Mouse (Mus musculus) hindbrain, embryonic 11.5 days (tissue): ENCODE results near the gene St6gal1. TPM values are rescaled to one million over a fixed set of nuclear protein-coding genes. Genes with fewer than 3 reads are reported as not detected.

ENCODE experiments used
- ATAC-seq: fragments of 200-750 bp; cut with Nextera tagmentation; 2 replicates; pipeline ENCODE4 v1.8.0; 2017; ENCODE audit warnings: mild to moderate bottlenecking, moderate TSS enrichment, moderate library complexity; ENCODE audit not compliant: low FRiP score
- DNase-seq: peaks from one replicate; pipeline ENCODE4 v3.0.0-alpha.2; 2015; ENCODE audit warnings: low spot score
- H3K27ac ChIP-seq: fragments of 300-500 bp; sonication (generic); 2 replicates; pipeline ENCODE4 v1.5.1; 2014; ENCODE audit warnings: mild to moderate bottlenecking, low read depth, low read length
- H3K27me3 ChIP-seq: fragments of 300-500 bp; sonication (generic); 2 replicates; pipeline ENCODE4 v1.6.1; 2014; ENCODE audit warnings: mild to moderate bottlenecking, low read length, moderate library complexity, mixed read lengths; ENCODE audit not compliant: control insufficient read depth, insufficient read depth
- H3K36me3 ChIP-seq: fragments of 300-500 bp; sonication (generic); 2 replicates; pipeline ENCODE4 v1.6.1; 2014; ENCODE audit warnings: mild to moderate bottlenecking, low read length, moderate library complexity, mixed read lengths; ENCODE audit not compliant: control insufficient read depth, insufficient read depth
- H3K4me1 ChIP-seq: fragments of 300-500 bp; sonication (generic); replicated peaks from 2 replicates; pipeline ENCODE4 v1.6.1; 2014; ENCODE audit warnings: low read length, mixed read lengths; ENCODE audit not compliant: control insufficient read depth, insufficient read depth
- H3K4me2 ChIP-seq: fragments of 300-500 bp; sonication (generic); replicated peaks from 2 replicates; pipeline ENCODE4 v1.6.1; 2014; ENCODE audit warnings: mild to moderate bottlenecking, low read depth, low read length
- H3K4me3 ChIP-seq: fragments of 300-500 bp; sonication (generic); 2 replicates; pipeline ENCODE4 v1.5.1; 2014; ENCODE audit warnings: low read depth, low read length
- H3K9ac ChIP-seq: fragments of 300-500 bp; sonication (generic); 2 replicates; pipeline ENCODE4 v1.6.1; 2014; ENCODE audit warnings: low read depth, low read length
- H3K9me3 ChIP-seq: fragments of 300-500 bp; sonication (generic); 2 replicates; pipeline ENCODE4 v1.6.1; 2016; ENCODE audit warnings: low read length; ENCODE audit not compliant: control insufficient read depth
- WGBS: fragments of 180-500 bp; shearing (Covaris S2); extraction: QIAGEN DNeasy Blood & Tissue Kit; methylation state at CpG from one replicate; pipeline ENCODE4 v1.1.7; 2014; 5-methylcytosine and 5-hydroxymethylcytosine counted together
- polyA plus RNA-seq: library from polyadenylated mRNA; unstranded; fragments of >200 nt; fragmentation: Nextera tagmentation; extraction: Ambion mirVana; gene quantifications from 2 replicates; pipeline ENCODE4 v1.2.1, GENCODE M21; 2014

The St6gal1 gene
- polyA plus RNA-seq, 1 experiment from 2014 or later, result 32.7 TPM

DNA sequence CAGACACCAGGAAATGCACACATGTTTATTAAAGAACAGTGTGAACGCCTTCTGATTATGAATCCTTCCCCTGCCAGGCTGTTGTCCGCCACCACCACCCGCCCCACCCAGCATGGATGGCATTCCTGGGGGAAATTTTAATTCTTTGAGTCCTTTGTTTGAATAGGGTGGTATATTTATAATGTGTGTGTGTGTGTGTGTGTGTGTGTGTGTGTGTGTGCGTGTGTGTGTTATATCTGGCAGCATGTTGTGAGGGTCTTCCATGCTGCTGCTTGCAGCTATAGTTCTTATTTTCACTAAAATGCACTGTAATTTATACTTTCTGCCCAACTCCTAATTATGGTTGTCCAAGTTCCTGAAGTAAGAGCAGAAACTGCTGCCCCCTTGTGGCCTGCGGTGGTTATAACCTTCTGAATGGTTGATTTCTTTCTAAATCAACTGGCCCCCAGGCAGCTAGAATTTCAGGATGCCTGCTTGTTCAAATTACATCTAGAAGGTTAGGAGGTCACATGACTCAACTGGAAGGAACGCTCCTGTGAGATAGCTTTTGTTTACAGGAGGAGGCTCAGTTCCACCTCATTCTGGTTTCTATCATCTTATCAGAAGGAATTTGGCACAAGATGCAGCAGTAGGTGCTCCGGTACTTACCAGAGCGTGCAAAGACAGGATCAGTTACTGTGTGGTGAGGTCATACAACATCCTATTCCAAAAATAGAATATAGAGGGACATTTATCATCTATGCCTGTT, 178.6 kb downstream of the St6gal1 start:
- Histone ChIP-seq H3K4me1 (no peaks in the 10 kb centered on the region), H3K36me3 (no peaks in the 10 kb centered on the region), H3K4me3 (no peak overlapping the region), H3K27ac (no peak overlapping the region), H3K9ac (no peak overlapping the region), H3K27me3 (no peaks in the 10 kb centered on the region), H3K4me2 (no peak overlapping the region), H3K9me3 (no peaks in the 10 kb centered on the region)
- no peak for ATAC-seq
- DNase-seq, result peak; percentile 86
- 51% methylated on average over 8 of the region's 8 CpGs for WGBS

Other genes with a start within 250 kb of the St6gal1 start
- not detected in 2 replicates for gene Kng2, start 195.3 kb upstream of the St6gal1 start, polyA plus RNA-seq
- 0.10 TPM in 1 of 2 replicates, not detected in the other for gene Kng1, start 166.9 kb upstream of the St6gal1 start, polyA plus RNA-seq
- 230 and 239 TPM in 2 replicates for gene Eif4a2, start 117.3 kb upstream of the St6gal1 start, polyA plus RNA-seq
- 182 and 192 TPM in 2 replicates for gene Rfc4, start 97.0 kb upstream of the St6gal1 start, polyA plus RNA-seq
- gene Adipoq, start 78.2 kb upstream of the St6gal1 start, polyA plus RNA-seq, result not detected in 2 replicates
- not detected in 2 replicates for gene Rtp1, start 204.4 kb downstream of the St6gal1 start, polyA plus RNA-seq